ENCODE assay signal across 1 mouse cellular context in genomic region chr1:153509569-153509968, GRCm38 (mm10). TPM values are rescaled to one million over a fixed set of nuclear protein-coding genes. Genes with fewer than 3 reads are reported as not detected.
"Had no signal": no experiment of that assay in that cellular context is flagged by ENCODE, and none has a peak within 500 bp of the region (broad histone marks: within the 10 kb centered on the region; RNA-seq: fewer than 3 reads in every experiment).

No protein-coding gene starts in this region.

RNA-seq across cellular contexts. Expression of gene Npl, which starts 40.3 kb away (rescaled TPM):
- total RNA-seq: neutrophil, adult 5-6 weeks had no signal
